Mouse (Mus musculus) layer of hippocampus, postnatal 25 days (tissue): ENCODE measurements around the gene Col6a3. TPM values are rescaled to one million over a fixed set of nuclear protein-coding genes. Genes with fewer than 3 reads are reported as not detected.

Experiments used
- DNase-seq, 2 experiments: peaks; one replicate each; pipeline ENCODE4 v3.0.0; 2022; ENCODE audit warnings: mixed read lengths in 2 of 2, low spot score in 1 of 2; ENCODE audit errors: extremely low spot score in 1 of 2
- total RNA-seq, 2 experiments: library from RNA; stranded (reverse); gene quantifications; 2 replicates each; pipeline ENCODE4 v1.2.3; 2021

Gene Col6a3
- total RNA-seq, 2 experiments from 2014 or later = 5.0 to 6.1 TPM

- no peak for DNase-seq
These were observed 104.9 kb downstream of the Col6a3 start for GRCm38 (mm10) chr1:90738913-90739312.

- DNase-seq = no peak
These were observed 114.3 kb downstream of the Col6a3 start for GRCm38 (mm10) chr1:90729466-90729865.

GRCm38 (mm10) chr1:90723754-90724153 lies 120.0 kb downstream of the Col6a3 start:
- no peak for DNase-seq

GRCm38 (mm10) chr1:90723325-90723724 lies 120.4 kb downstream of the Col6a3 start:
- no peak for DNase-seq

- DNase-seq = no peak
These were observed 121.8 kb downstream of the Col6a3 start for GRCm38 (mm10) chr1:90722021-90722420.

- no peak for DNase-seq
These were observed 123.0 kb downstream of the Col6a3 start for GRCm38 (mm10) chr1:90720610-90721241.

GRCm38 (mm10) chr1:90718826-90719550 lies 124.8 kb downstream of the Col6a3 start:
- no peak for DNase-seq

GRCm38 (mm10) chr1:90716258-90716657 lies 127.5 kb downstream of the Col6a3 start:
- DNase-seq = no peak

Other genes starting within 250 kb of the Col6a3 start
- gene Cops8, start 241.0 kb downstream of the Col6a3 start, total RNA-seq = 100 to 1,000 TPM; 105 to 112 TPM
- gene Mlph, start 71.1 kb upstream of the Col6a3 start, total RNA-seq = 1 to 10 TPM in 1 of 2 experiments, under 1 TPM in 1; 0.49 to 1.0 TPM
- not detected for gene Prlh, start 109.1 kb upstream of the Col6a3 start, total RNA-seq
- gene Rab17, start 125.7 kb upstream of the Col6a3 start, total RNA-seq = not detected
- 10 to 100 TPM; 64.0 to 74.4 TPM for gene Lrrfip1, start 154.8 kb upstream of the Col6a3 start, total RNA-seq